Mouse (Mus musculus): ENCODE results near the gene Nxnl1.

The Nxnl1 gene

DNA sequence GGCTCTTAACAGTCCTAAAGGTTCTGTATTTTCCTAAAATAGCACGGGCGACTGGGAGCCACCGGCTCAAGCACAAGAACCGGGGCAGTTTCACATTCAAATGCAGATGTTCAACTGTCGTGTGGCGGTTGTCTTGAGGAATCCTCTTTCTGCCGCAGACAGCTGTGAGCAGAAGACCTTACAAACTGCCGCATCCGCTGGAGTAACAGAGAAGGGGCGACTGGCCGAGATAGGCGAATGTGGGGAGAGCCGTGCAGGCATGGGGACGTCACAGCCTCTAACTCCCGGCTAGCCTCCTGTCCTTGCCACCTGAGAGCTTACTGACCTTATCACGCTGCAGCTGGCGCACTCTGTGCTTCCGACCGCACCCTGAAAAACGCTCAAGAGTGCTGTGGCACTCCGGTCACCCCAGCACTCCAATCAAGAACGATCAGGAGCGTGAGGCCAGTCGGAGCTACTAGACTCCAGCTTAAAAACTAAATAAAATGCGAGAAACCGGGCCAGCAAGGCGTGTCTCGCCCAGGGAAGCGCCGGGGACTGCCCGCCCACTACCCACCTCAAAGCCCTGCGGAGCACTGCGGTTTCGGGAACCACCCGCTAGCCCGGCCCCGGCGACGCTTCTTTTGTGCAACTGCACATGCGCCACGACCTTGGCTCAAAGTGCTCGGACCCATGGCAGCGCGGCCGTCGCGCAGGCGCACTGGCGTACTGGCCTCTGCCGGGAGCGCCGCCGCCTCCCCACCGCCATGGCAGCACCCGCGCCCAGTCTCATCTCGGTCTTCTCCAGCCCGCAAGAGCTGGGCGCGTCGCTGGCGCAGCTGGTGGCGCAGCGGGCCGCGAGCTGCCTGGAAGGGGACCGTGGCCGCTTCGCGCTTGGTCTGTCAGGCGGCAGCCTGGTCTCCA lies 25.3 kb upstream of the Nxnl1 start, which contains the start of gene Pgls:
Gene Pgls (plus strand): TSS at position 706 of the 903 bp plus-strand sequence.
- TF ChIP-seq POU5F1 (IDR thresholded peaks at IDR 0.05; ENCODE audit: borderline replicate concordance, low read length) (no peak), NANOG (IDR thresholded peaks at IDR 0.05; ENCODE audit: borderline replicate concordance, low read length) (no peak), CTCF (conservative IDR thresholded peaks at IDR 0.05; ENCODE audit: low read length) (no peak)
- Histone ChIP-seq H3K4me3 (replicated peaks; ENCODE audit: low read length) (peak within 1 kb of the TSS; percentile 95), H3K9me3 (ENCODE audit: low read length) (no peaks in the 10 kb centered on the region), H3K36me3 (ENCODE audit: insufficient read depth, low read length) (peaks cover 30% of the 10 kb centered on the region), H3K27me3 (ENCODE audit: insufficient read depth, low read length) (peaks cover 4% of the 10 kb centered on the region; the same call in 1 of the 2 replicates), H3K4me1 (replicated peaks; ENCODE audit: low read depth, low read length) (peaks cover 71% of the 10 kb centered on the region)

DNA sequence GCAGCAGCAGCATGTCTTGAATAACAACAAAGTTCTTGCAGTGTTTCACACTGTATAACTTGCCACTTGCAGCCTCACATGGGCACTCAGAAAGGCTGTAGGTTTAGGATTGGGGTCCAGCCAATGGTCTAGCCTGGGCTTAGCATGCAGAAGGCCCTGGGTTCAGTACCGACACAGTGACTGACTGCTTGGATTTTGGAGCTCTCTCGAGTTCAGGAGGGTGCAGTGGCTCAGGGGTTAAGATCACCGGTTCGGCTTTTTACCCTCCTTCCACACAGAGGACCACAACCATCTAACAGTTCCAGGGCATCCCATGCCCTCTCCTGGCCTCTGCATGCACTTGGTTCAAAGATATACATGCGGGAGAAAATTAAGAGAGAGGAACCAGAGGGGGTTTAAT lies 24.6 kb upstream of the Nxnl1 start:
- Histone ChIP-seq H3K9me3 (ENCODE audit: low read length) (no peaks in the 10 kb centered on the region), H3K4me3 (replicated peaks; ENCODE audit: low read length) (peak overlapping the region; percentile 95), H3K27me3 (ENCODE audit: insufficient read depth, low read length) (0 out of 2 replicates have a peak, but pooled peaks cover 3% of the 10 kb centered on the region), H3K36me3 (ENCODE audit: insufficient read depth, low read length) (peaks cover 26% of the 10 kb centered on the region), H3K4me1 (replicated peaks; ENCODE audit: low read depth, low read length) (peaks cover 65% of the 10 kb centered on the region)
- TF ChIP-seq NANOG (IDR thresholded peaks at IDR 0.05; ENCODE audit: borderline replicate concordance, low read length) (no peak), CTCF (conservative IDR thresholded peaks at IDR 0.05; ENCODE audit: low read length) (no peak), POU5F1 (IDR thresholded peaks at IDR 0.05; ENCODE audit: borderline replicate concordance, low read length) (no peak)

DNA sequence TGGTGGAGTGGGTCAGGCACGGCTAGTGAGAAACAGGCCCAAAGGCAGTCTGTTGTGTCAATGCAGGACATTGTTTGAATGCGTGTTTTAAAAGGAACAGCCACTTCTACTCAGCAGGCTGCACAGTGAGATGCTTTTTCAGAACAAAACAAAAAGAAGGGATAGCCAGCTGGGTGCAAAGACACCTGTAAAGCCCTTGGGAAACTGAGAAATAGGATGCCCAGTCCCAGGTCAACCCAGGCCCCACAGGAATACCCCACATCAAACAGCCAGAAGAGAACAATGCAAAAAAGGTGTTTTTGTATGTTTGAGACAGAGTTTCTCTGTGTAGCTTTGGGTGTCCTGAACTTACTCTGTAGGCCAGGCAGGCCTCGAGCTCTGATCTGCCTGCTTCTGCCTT lies 22.4 kb upstream of the Nxnl1 start:
- Histone ChIP-seq H3K27me3 (ENCODE audit: insufficient read depth, low read length) (peaks cover 17% of the 10 kb centered on the region), H3K4me3 (replicated peaks; ENCODE audit: low read length) (no peak overlapping the region), H3K36me3 (ENCODE audit: insufficient read depth, low read length) (peaks cover 32% of the 10 kb centered on the region), H3K9me3 (ENCODE audit: low read length) (no peaks in the 10 kb centered on the region), H3K4me1 (replicated peaks; ENCODE audit: low read depth, low read length) (peaks cover 64% of the 10 kb centered on the region)
- TF ChIP-seq POU5F1 (IDR thresholded peaks at IDR 0.05; ENCODE audit: borderline replicate concordance, low read length) (no peak), NANOG (IDR thresholded peaks at IDR 0.05; ENCODE audit: borderline replicate concordance, low read length) (no peak), CTCF (conservative IDR thresholded peaks at IDR 0.05; ENCODE audit: low read length) (no peak)

DNA sequence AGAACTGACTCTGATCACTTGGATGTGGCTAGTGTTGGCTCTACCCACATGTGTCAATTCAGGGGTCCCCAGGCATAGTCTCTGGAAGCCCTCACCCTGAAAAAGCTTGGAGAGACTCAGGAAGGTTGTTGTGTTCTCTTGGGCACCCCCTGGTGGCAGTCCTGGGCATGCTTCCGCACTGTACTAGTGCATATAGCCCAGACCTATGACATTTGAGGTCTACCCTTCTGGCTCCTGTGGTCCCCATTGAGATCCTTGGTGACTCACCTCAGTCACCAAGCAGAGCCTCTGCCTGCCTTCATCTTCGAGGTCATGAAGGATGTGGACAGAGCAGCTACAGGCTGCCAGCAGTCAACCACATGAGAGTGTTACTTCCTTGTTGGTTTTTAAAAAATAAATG lies 20.5 kb upstream of the Nxnl1 start:
- peaks cover 27% of the 10 kb centered on the region for H3K27me3 ChIP-seq (ENCODE audit: insufficient read depth, low read length)
- no peak overlapping the region for H3K4me3 ChIP-seq (replicated peaks; ENCODE audit: low read length)
- H3K4me1 ChIP-seq (replicated peaks; ENCODE audit: low read depth, low read length) = peaks cover 54% of the 10 kb centered on the region
- peaks cover 27% of the 10 kb centered on the region for H3K36me3 ChIP-seq (ENCODE audit: insufficient read depth, low read length)
- TF ChIP-seq CTCF (conservative IDR thresholded peaks at IDR 0.05; ENCODE audit: low read length) (peak; percentile 81), POU5F1 (IDR thresholded peaks at IDR 0.05; ENCODE audit: borderline replicate concordance, low read length) (no peak)
- no peaks in the 10 kb centered on the region for H3K9me3 ChIP-seq (ENCODE audit: low read length)

DNA sequence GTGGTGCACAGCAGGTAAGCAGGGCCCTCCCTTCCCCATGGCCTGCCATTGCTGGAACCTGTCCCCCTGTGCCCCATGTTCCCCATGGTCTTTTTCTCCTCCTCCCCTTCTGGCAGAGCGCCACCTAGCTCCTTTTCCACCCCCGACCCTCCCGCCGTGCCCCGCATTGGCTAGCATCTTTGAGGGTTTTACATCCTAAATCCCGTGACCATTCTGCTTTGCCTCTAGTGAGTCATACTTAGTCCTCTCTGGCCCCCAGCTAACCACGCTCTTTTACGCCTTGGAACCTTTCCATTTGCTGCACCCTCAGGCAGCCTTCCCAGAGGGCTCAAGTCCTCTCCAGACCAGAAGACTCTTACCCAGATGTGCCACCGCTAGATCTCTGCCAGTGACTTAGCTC lies 13.8 kb upstream of the Nxnl1 start:
- Histone ChIP-seq H3K36me3 (ENCODE audit: insufficient read depth, low read length) (peaks cover 23% of the 10 kb centered on the region), H3K4me1 (replicated peaks; ENCODE audit: low read depth, low read length) (peaks cover 56% of the 10 kb centered on the region), H3K9me3 (ENCODE audit: low read length) (no peaks in the 10 kb centered on the region), H3K27me3 (ENCODE audit: insufficient read depth, low read length) (peaks cover 24% of the 10 kb centered on the region), H3K4me3 (replicated peaks; ENCODE audit: low read length) (peak overlapping the region; percentile 73)
- no peak for TF ChIP-seq POU5F1 (IDR thresholded peaks at IDR 0.05; ENCODE audit: borderline replicate concordance, low read length)
- TF ChIP-seq CTCF (conservative IDR thresholded peaks at IDR 0.05; ENCODE audit: low read length) = no peak
- no peak for TF ChIP-seq NANOG (IDR thresholded peaks at IDR 0.05; ENCODE audit: borderline replicate concordance, low read length)

DNA sequence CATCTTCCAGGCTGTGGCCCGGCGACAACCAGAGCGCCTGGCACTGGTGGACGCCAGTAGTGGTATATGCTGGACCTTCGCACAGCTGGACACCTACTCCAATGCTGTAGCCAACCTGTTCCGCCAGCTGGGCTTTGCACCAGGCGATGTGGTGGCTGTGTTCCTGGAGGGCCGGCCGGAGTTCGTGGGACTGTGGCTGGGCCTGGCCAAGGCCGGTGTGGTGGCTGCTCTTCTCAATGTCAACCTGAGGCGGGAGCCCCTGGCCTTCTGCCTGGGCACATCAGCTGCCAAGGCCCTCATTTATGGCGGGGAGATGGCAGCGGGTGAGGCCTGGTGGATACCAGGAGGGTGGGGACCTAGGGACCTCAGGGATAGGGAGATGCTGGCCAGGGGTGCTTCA lies 13.1 kb upstream of the Nxnl1 start:
- Histone ChIP-seq H3K27me3 (ENCODE audit: insufficient read depth, low read length) (peaks cover 16% of the 10 kb centered on the region), H3K4me1 (replicated peaks; ENCODE audit: low read depth, low read length) (peaks cover 54% of the 10 kb centered on the region), H3K4me3 (replicated peaks; ENCODE audit: low read length) (peak overlapping the region; percentile 73), H3K9me3 (ENCODE audit: low read length) (no peaks in the 10 kb centered on the region), H3K36me3 (ENCODE audit: insufficient read depth, low read length) (peaks cover 16% of the 10 kb centered on the region)
- TF ChIP-seq CTCF (conservative IDR thresholded peaks at IDR 0.05; ENCODE audit: low read length) = no peak
- TF ChIP-seq NANOG (IDR thresholded peaks at IDR 0.05; ENCODE audit: borderline replicate concordance, low read length) = no peak
- no peak for TF ChIP-seq POU5F1 (IDR thresholded peaks at IDR 0.05; ENCODE audit: borderline replicate concordance, low read length)

DNA sequence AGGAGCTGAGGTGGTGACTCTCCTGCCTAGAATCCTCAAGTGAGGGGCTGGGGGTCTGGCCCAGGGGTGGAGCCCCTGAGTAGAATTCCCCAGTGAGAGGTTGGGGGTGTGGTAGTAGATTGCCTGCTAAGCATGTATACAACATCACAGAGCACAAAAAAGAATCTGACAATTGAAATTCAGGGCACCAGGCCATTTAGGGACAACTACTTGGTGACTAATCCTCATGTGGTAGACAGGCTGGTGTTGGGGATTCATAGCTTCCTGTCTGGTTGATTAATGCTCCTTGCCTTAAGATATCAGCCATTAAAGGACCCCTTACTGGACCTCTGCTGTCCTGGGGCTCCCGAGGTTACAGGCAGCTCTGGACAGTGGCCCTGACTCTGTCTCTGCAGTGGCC lies 12.6 kb upstream of the Nxnl1 start:
- H3K4me1 ChIP-seq (replicated peaks; ENCODE audit: low read depth, low read length) = peaks cover 53% of the 10 kb centered on the region
- no peak for TF ChIP-seq POU5F1 (IDR thresholded peaks at IDR 0.05; ENCODE audit: borderline replicate concordance, low read length)
- TF ChIP-seq CTCF (conservative IDR thresholded peaks at IDR 0.05; ENCODE audit: low read length) = no peak
- no peak for TF ChIP-seq NANOG (IDR thresholded peaks at IDR 0.05; ENCODE audit: borderline replicate concordance, low read length)
- H3K27me3 ChIP-seq (ENCODE audit: insufficient read depth, low read length) = peaks cover 12% of the 10 kb centered on the region
- H3K4me3 ChIP-seq (replicated peaks; ENCODE audit: low read length) = peak overlapping the region; percentile 73
- H3K9me3 ChIP-seq (ENCODE audit: low read length) = no peaks in the 10 kb centered on the region
- H3K36me3 ChIP-seq (ENCODE audit: insufficient read depth, low read length) = peaks cover 13% of the 10 kb centered on the region

DNA sequence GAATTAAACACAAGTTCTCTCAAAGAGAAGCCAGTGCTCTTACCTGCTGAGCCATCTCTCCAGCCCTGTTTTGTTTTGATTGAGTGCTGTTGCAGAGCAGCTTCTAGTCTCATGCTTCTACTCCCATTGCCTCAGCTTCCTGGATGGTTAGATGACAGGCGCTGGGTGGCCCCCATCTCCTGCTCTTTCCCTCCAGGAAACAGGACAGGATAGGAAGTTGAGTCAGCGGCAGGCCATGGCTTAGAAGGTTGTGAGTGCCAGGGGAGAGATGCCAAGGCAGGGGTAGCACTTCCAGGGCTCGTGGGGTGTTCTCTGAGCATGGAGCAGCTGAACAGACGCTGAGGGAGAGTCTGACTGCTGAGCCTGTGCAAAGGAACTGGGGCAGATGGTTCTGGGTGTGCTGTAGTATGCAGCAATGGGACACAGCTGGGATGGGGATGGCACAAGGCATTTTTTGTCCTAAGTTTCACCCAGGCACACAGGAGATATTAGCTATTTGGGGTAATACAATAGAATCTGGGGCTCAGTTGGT lies 11.5 kb upstream of the Nxnl1 start:
- Histone ChIP-seq H3K4me1 (replicated peaks; ENCODE audit: low read depth, low read length) (peaks cover 49% of the 10 kb centered on the region), H3K36me3 (ENCODE audit: insufficient read depth, low read length) (peaks cover 13% of the 10 kb centered on the region), H3K27me3 (ENCODE audit: insufficient read depth, low read length) (peaks cover under 1% of the 10 kb centered on the region), H3K9me3 (ENCODE audit: low read length) (no peaks in the 10 kb centered on the region), H3K4me3 (replicated peaks; ENCODE audit: low read length) (no peak overlapping the region)
- TF ChIP-seq POU5F1 (IDR thresholded peaks at IDR 0.05; ENCODE audit: borderline replicate concordance, low read length) (no peak), CTCF (conservative IDR thresholded peaks at IDR 0.05; ENCODE audit: low read length) (no peak), NANOG (IDR thresholded peaks at IDR 0.05; ENCODE audit: borderline replicate concordance, low read length) (no peak)
